Mouse (Mus musculus): ENCODE data around the gene Sh3gl1.

Gene Sh3gl1

GRCm38 (mm10) chr17:56021161-56021910, 15.1 kb downstream of the Sh3gl1 start:
- DNase-seq (ENCODE audit: low spot score in 2 of 2): peak in 1 of 2 experiments; percentile 30

GRCm38 (mm10) chr17:56020400-56021084, 15.9 kb downstream of the Sh3gl1 start:
- DNase-seq (ENCODE audit: low spot score in 2 of 2): no peak

DNA sequence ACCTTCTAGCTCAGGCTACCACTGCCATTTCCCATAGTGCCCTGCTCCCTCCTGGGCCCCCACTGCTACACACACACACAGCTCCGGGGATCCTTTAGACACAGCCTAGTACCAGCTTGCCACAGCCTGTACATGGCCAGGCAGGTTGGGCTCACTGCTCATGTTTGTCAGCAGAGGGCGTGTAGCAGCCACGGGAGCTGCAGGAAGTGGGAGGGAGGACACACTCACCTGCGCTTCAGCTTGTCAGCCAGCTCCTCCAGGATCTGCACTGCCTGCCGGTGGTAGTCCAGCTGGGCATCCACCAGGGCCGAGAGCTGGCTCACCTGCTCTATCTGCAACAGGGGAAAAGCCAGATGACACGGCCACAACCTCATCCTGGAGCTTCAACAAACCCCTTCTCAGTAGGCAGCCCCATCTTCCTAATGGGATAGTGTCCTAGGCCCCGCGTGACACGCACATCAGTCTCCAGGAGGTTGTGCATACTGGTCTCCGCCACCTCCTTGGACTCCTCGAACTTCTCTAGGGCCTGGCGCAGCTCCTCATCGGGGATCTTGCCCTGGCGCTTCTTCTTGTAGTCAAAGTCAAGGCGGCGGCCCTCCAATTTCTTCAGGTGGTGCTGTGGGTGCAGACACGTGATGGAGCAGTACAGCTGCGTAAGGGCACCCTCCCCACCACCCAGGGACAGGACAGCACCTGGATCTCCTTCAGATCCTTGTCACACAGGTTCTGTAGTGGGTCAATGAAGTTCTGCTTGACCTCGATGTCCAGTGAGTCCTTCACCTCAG, 17.9 kb downstream of the Sh3gl1 start:
- peak in 1 of 2 experiments; percentile 53 for DNase-seq (ENCODE audit: low spot score in 2 of 2)

DNA sequence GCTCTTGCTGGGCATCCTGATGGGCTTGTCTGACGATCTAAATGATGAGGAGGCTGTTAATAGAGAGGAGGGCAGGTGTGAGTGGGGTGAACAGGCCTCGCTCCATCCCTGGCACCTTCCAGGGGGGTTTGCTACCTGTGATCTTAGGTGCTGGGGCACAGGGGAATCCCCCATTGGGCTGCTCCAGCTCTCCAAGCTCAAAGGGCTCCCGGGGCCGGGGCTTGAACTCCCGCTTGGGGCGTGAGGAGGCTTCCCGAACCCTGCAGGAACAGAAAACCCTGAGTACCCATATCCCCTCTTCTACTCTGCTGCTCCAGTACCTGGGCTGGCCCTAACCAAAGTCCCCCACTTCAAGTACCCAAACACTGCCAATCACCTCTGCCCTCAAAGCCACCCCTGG, 18.6 kb downstream of the Sh3gl1 start:
- DNase-seq (ENCODE audit: low spot score in 2 of 2): no peak

DNA sequence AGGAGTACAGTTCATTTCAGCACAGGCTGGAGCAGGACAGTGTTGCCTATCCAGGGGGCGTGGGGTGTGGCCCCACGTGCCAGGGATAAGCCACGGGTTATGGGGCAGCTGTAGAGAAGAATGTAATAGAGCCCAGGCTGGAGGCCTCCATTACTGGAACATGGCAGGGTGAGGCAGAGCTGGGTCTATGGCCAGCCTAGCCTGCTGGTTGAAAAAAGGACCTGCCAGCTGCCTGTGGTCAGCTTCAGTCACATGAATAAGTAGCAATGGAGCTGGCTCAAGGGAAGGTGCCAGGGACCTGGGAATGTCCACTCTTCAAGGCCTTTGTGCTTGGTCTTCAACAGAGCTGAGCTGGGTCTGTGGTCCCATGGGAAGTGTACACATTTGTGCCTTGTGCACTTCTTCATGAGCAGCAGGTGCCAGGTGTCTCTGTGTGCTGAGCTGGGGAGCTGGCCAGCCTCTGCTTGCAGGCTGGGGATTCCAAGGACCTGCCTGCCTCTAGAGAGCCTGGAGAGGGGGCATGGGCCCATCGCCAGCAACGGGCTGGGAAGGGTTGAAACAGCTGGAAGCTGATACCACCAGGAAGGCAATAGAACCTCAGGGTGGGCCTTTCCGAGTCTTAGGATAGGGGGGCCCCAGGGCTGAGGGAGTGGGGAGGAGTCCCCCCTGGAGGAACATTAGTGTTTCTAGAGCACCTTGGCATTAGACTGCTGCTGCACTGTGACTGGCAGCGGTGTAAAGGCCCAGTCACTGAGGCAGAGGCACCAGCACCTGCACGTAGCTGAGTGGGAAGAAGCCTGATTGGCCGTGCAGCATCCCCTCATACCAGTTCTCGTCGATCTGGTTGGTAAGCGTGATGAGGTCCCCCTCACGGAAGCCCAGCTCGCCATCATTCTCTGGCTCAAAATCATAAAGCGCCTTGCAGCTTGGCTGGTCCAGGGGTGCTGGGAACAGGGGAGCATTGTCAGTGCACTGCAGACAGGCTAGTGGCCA, 19.3 kb downstream of the Sh3gl1 start:
- no peak for DNase-seq (ENCODE audit: low spot score in 2 of 2)

DNA sequence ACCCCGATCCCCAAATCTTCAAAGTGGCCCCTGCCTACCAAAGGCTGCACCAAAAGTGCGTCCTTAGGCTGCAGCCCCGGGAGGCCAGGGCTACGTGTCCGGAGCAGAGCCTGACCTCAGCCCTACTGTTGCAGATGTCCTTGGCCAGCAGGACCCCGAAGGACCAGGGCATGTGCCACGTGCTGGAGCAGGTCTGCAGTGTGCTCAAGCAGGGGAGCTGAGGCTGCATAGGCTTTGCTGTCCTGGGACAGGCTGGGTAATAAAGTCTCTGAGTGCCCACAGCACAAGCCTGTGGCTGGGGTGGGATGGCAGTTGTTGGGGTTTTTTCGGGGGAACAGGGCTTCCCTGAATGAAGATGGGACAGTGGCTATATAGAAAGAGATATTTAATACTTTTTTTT, 20.1 kb downstream of the Sh3gl1 start:
- DNase-seq (ENCODE audit: low spot score in 2 of 2): no peak

DNA sequence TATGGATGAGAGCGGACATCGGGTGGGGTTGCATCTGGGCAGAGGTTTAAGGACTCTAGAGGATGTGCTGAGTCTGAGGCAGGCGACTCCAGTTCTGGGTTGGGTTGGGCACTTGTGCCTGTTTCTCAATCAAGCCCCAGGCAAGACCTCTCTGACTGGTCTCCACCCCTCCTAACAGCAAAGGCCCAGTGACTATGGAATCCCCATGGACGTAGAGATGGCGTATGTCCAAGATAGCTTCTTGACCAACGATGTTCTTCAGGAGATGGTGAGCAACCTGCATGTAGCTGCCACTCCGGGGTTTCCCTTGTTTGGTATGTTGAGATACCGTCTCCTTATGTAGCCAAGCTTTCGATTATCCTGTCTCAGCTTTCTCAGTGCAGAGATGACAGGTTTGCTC, 21.1 kb downstream of the Sh3gl1 start:
- no peak for DNase-seq (ENCODE audit: low spot score in 2 of 2)

DNA sequence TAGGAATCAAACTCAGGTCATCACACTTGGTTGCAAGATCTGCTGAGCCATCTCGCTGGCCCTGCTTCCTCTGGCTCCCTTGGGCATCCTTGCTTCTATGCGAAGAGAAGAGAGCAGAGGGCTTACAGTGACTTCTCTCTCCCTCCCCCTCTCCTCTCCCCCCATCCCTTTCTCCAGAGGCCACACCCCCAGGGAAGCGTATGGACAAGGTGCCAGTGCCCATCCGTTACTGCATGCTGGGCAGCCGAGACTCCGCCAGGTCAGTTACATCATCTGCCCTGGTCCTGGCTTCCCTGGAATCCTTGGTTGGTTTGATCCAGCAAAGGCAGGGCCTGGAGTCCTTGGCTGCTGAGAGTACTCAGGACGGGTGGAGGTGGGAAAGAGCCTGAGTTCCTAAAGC, 25.0 kb downstream of the Sh3gl1 start:
- DNase-seq (ENCODE audit: low spot score in 2 of 2): no peak

DNA sequence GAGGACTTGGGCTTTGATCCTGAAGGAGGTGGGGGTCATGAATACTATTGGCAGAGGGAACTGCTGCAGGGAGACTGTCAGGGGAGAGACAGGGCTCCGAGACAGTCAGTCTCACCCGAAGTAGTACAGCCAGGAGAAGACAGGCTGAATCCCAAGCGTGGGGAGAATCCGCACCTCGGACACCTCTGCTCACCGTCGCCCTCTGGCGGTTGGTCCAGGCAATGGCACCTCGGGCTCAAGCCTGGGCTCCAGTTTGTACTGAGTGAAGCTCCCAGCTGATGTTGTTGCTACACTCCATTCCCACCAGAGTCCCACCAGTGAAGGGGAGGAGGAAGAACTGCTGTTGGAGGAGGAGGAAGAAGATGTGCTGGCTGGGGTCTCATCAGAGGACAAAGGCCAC, 25.8 kb downstream of the Sh3gl1 start:
- DNase-seq (ENCODE audit: low spot score in 2 of 2): peak; percentile 60 to 78

DNA sequence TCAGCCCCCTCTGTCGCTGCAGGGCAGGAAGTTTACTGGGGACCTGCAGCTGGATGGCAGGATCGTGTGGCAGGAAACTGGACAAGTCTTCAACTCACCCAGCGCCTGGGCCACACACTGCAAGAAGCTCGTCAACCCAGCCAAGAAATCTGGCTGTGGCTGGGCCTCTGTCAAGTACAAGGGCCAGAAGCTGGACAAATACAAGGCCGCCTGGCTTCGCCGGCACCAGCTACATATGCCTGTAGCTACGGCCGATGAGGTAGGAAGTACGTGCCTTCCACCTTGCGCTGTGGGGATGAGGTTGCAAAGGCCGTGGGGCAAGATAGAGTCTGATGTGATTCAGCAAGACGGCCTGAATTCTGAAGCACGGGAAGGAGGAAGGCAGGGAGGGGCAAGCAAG, 26.2 kb downstream of the Sh3gl1 start:
- no peak for DNase-seq (ENCODE audit: low spot score in 2 of 2)

GRCm38 (mm10) chr17:56009962-56010240, 26.5 kb downstream of the Sh3gl1 start:
- no peak for DNase-seq (ENCODE audit: low spot score in 2 of 2)

DNA sequence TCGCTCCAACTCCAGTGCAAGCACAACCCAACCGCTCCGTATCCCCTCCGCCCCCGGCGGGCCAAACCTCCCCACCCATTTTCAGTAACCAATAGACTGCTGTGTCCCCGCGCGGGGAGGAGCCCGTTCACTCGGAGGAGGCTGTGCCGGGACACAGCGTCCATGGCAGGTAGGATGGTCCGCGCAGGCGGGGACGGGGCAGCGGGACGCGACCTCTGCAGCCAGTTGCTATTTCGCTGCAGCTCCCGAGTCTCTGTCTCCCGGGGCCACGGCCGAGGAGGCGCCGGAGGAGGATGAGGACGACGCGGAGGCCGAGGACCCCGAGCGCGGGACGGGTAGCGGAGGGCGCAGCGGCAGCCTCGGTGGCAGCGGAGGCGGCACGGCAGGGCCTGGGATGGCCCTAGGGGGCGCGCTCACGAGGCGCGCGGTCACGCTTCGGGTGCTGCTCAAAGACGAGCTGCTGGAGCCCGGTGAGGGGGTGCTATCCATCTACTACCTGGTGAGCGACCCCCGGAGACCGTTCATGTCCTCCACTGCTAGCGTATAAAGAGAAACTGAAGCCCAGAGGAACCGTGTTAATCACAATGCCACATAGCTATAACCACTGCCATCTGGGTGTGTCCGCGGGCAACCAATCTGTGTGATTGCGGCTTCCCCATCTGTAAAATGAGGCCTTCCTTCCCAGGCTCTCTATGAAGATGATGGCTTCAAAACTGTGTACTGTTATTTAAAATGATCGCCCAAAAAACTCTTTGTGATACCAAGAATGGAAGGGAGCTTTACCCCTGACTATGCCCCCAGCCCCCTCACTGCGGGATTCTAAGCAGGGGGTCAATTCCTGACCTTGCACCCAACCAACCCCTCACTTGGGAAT, 27.1 kb downstream of the Sh3gl1 start:
- peak; percentile 80 to 86 for DNase-seq (ENCODE audit: low spot score in 2 of 2)

DNA sequence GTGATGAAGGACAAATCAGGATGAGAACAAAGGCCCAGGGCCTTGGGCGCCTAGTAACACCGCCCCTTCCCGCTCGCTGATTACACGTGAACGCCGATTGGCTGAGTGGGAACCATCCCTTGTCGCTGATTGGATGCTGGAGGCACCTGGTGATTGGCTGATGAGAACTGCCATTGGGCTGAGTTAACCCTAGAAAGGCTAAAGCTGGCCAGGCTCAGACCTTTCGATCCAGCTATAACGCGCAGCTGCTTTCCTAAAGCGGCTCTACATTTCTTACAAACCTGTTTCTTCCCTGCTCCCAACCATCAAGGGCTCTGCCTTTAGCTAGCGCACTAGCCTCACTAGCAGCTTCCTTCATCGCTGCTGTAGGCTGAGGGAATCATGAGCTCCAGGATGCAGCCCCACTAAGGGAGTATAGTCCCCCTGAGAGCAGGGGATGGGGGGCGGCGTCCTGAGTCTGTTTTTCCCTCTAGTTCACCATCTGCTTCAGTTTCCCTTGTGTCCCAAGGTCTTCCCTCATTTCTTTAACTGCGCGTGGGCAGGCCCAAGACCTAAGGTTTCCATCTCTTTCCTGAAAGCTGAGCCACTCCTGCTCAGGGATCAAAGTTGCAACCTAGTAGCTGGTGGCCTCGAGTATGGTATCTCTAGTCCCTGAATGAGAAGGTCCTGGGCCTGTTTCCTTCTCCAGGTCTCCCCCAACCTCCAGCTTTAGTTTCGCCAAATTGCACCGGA, 27.9 kb downstream of the Sh3gl1 start:
- peak; percentile 85 to 90 for DNase-seq (ENCODE audit: low spot score in 2 of 2)

DNA sequence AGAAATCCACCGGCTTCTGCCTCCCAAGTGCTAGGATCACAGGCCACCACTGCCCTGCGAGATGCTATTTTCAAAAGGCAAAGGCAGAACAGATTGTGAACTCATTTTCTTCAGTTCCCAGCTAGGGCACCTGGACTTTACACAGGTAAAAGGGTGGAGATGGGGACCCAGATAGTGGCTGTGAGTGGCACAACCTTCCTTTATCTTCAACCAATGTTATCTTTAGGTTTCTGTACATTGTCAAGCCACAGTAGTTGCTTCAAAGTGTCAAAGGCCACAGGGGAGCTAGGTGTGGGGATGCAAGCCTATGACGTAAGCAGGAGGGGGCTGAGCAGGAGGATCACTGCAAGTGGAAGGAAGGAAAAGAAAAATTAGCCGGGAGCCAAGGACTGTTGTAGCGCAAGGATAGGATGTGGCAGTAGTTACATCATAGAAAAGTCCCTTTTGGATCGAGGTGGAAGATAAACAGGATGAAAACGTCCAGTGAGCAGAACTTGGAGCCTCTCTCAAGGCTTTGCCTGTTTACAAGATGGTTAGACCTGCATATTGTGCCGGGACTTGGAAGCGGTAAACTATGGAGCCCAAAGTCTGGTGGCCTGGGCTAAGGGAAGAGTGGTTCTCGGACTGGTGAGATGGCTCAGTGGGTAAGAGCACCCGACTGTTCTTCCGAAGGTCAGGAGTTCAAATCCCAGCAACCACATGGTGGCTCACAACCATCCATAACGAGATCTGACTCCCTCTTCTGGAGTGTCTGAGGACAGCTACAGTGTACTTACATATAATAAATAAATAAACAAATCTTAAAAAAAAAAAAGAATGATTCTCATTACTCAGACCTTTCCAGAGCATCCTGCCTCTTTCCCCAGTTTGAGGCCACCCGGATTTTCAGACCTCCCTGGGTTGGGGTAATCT, 28.7 kb downstream of the Sh3gl1 start:
- DNase-seq (ENCODE audit: low spot score in 2 of 2): no peak

GRCm38 (mm10) chr17:56006956-56007355, 29.5 kb downstream of the Sh3gl1 start:
- no peak for DNase-seq (ENCODE audit: low spot score in 2 of 2)

DNA sequence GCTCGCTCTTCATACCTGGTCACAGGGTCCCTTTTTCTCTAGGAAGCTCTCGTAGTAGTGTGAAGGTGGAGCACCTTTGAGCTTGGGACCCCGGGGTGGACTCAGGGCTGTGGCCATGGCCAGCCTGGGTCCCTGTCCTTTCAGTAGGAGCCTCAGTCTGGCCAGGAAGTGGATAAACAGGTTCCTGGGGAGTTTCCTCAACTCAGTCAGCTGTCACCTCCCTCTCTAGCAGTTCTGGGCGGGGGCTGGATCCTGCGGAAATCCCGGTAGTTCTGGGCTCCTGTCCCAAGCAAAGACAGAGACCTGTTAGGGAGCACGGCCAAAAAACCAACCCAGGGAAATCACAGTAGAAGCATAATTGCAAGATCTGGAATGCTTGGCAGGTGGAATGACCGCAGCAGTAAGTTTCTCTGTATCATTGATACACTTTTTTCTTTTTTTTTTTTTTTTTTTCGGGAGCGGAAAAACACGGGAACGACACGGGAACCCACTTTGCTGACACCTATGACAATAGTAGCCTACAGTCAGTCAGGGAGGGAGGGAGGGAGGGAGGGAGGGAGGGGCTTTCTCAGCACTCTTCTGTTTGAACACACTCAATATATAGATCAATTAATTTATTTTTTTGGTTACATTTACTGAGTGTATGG, 30.9 kb downstream of the Sh3gl1 start, which contains the start of the genes Stap2 and Mpnd:
TSS of gene Stap2 (minus strand) at position 170 of the 647 bp plus-strand sequence.
TSS of gene Mpnd (plus strand) at position 297 of the 647 bp plus-strand sequence.
- DNase-seq (ENCODE audit: low spot score in 2 of 2): no peak

- DNase-seq (ENCODE audit: low spot score in 2 of 2): no peak
Measured at GRCm38 (mm10) chr17:56003000-56003399, 33.4 kb downstream of the Sh3gl1 start.
